Mouse (Mus musculus): ENCODE measurements around the gene Aldh8a1. TPM values are rescaled to one million over a fixed set of nuclear protein-coding genes. Genes with fewer than 3 reads are reported as not detected.
A peak's percentile ranks its signal among the peaks of the same experiment; 100 is the strongest.

Gene Aldh8a1
- 0.16 and 0.80 TPM in 2 replicates for polyA plus RNA-seq (2012; rRNA removed)

- no peaks in the 10 kb centered on the region for H3K27me3 ChIP-seq (ENCODE audit: control insufficient read depth, insufficient read depth, low read length)
- TF ChIP-seq POLR2A (IDR thresholded peaks at IDR 0.05; ENCODE audit: control insufficient read depth, extremely low read depth, insufficient read depth, low read length, poor library complexity) = no peak
- H3K4me3 ChIP-seq (ENCODE audit: control insufficient read depth, insufficient read depth, low read length) = no peak within 1 kb of the TSS
- no peaks in the 10 kb centered on the region for H3K4me1 ChIP-seq (replicated peaks; ENCODE audit: control insufficient read depth, insufficient read depth, low read length)
- H3K36me3 ChIP-seq (ENCODE audit: control insufficient read depth, insufficient read depth, low read length) = no peaks in the 10 kb centered on the region
- 93% methylated on average over 13 of the region's 13 CpGs for WGBS
- no peak within 1 kb of the TSS for H3K27ac ChIP-seq (ENCODE audit: control insufficient read depth, insufficient read depth, low read length)
- DNase-seq = no peak
Observed at GRCm38 (mm10) chr10:21376682-21377473, at the start of gene Aldh8a1. Gene Aldh8a1 (plus strand): TSS chr10:21377291.

- Histone ChIP-seq H3K36me3 (ENCODE audit: control insufficient read depth, insufficient read depth, low read length) (peaks cover 13% of the 10 kb centered on the region; the same call in 1 of the 2 replicates), H3K4me1 (replicated peaks; ENCODE audit: control insufficient read depth, insufficient read depth, low read length) (no peaks in the 10 kb centered on the region; the same call in 1 of the 2 replicates), H3K27me3 (ENCODE audit: control insufficient read depth, insufficient read depth, low read length) (no peaks in the 10 kb centered on the region), H3K4me3 (ENCODE audit: control insufficient read depth, insufficient read depth, low read length) (no peak overlapping the region), H3K27ac (ENCODE audit: control insufficient read depth, insufficient read depth, low read length) (no peak overlapping the region)
- no peak for DNase-seq
- TF ChIP-seq POLR2A (IDR thresholded peaks at IDR 0.05; ENCODE audit: control insufficient read depth, extremely low read depth, insufficient read depth, low read length, poor library complexity) = no peak
- TF ChIP-seq CTCF (IDR thresholded peaks at IDR 0.05; ENCODE audit: borderline replicate concordance, control insufficient read depth, extremely low read depth, insufficient read depth, low read length, poor library complexity) = no peak
- 46% methylated on average over 7 of the region's 7 CpGs for WGBS
Observed at GRCm38 (mm10) chr10:21327605-21328135, 49.4 kb upstream of the Aldh8a1 start.

GRCm38 (mm10) chr10:21334349-21335105 is 42.6 kb upstream of the Aldh8a1 start:
- TF ChIP-seq POLR2A (IDR thresholded peaks at IDR 0.05; ENCODE audit: control insufficient read depth, extremely low read depth, insufficient read depth, low read length, poor library complexity) (no peak), CTCF (IDR thresholded peaks at IDR 0.05; ENCODE audit: borderline replicate concordance, control insufficient read depth, extremely low read depth, insufficient read depth, low read length, poor library complexity) (no peak)
- no peak overlapping the region for H3K4me3 ChIP-seq (ENCODE audit: control insufficient read depth, insufficient read depth, low read length)
- H3K4me1 ChIP-seq (replicated peaks; ENCODE audit: control insufficient read depth, insufficient read depth, low read length) = peaks cover 9% of the 10 kb centered on the region
- peaks cover 34% of the 10 kb centered on the region for H3K36me3 ChIP-seq (ENCODE audit: control insufficient read depth, insufficient read depth, low read length)
- no peaks in the 10 kb centered on the region for H3K27me3 ChIP-seq (ENCODE audit: control insufficient read depth, insufficient read depth, low read length)
- no peak for DNase-seq
- no peak overlapping the region for H3K27ac ChIP-seq (ENCODE audit: control insufficient read depth, insufficient read depth, low read length)
- WGBS = 56% methylated on average over 7 of the region's 7 CpGs

- no peak overlapping the region for H3K27ac ChIP-seq (ENCODE audit: control insufficient read depth, insufficient read depth, low read length)
- 89% methylated on average over 5 of the region's 5 CpGs for WGBS
Observed at GRCm38 (mm10) chr10:21335534-21335933, 41.6 kb upstream of the Aldh8a1 start.

GRCm38 (mm10) chr10:21337191-21337590 is 39.9 kb upstream of the Aldh8a1 start:
- Histone ChIP-seq H3K27me3 (ENCODE audit: control insufficient read depth, insufficient read depth, low read length) (no peaks in the 10 kb centered on the region), H3K4me1 (replicated peaks; ENCODE audit: control insufficient read depth, insufficient read depth, low read length) (peaks cover 9% of the 10 kb centered on the region), H3K4me3 (ENCODE audit: control insufficient read depth, insufficient read depth, low read length) (no peak overlapping the region), H3K27ac (ENCODE audit: control insufficient read depth, insufficient read depth, low read length) (no peak overlapping the region), H3K36me3 (ENCODE audit: control insufficient read depth, insufficient read depth, low read length) (peaks cover 34% of the 10 kb centered on the region)
- WGBS = 83% methylated on average over 2 of the region's 2 CpGs
- DNase-seq = peak; percentile 66
- TF ChIP-seq CTCF (IDR thresholded peaks at IDR 0.05; ENCODE audit: borderline replicate concordance, control insufficient read depth, extremely low read depth, insufficient read depth, low read length, poor library complexity) (no peak), POLR2A (IDR thresholded peaks at IDR 0.05; ENCODE audit: control insufficient read depth, extremely low read depth, insufficient read depth, low read length, poor library complexity) (no peak)

More at GRCm38 (mm10) chr10:21335534-21335933, 41.6 kb upstream of the Aldh8a1 start:
- DNase-seq = no peak
- H3K4me3 ChIP-seq (ENCODE audit: control insufficient read depth, insufficient read depth, low read length) = no peak overlapping the region
- H3K36me3 ChIP-seq (ENCODE audit: control insufficient read depth, insufficient read depth, low read length) = peaks cover 31% of the 10 kb centered on the region
- TF ChIP-seq CTCF (IDR thresholded peaks at IDR 0.05; ENCODE audit: borderline replicate concordance, control insufficient read depth, extremely low read depth, insufficient read depth, low read length, poor library complexity) = no peak
- no peak for TF ChIP-seq POLR2A (IDR thresholded peaks at IDR 0.05; ENCODE audit: control insufficient read depth, extremely low read depth, insufficient read depth, low read length, poor library complexity)
- H3K27me3 ChIP-seq (ENCODE audit: control insufficient read depth, insufficient read depth, low read length) = no peaks in the 10 kb centered on the region
- H3K4me1 ChIP-seq (replicated peaks; ENCODE audit: control insufficient read depth, insufficient read depth, low read length) = peaks cover 9% of the 10 kb centered on the region

GRCm38 (mm10) chr10:21341706-21342105 is 35.4 kb upstream of the Aldh8a1 start:
- peaks cover 64% of the 10 kb centered on the region for H3K36me3 ChIP-seq (ENCODE audit: control insufficient read depth, insufficient read depth, low read length)
- no peaks in the 10 kb centered on the region for H3K4me1 ChIP-seq (replicated peaks; ENCODE audit: control insufficient read depth, insufficient read depth, low read length)
- DNase-seq = no peak
- H3K27ac ChIP-seq (ENCODE audit: control insufficient read depth, insufficient read depth, low read length) = no peak overlapping the region
- no peaks in the 10 kb centered on the region for H3K27me3 ChIP-seq (ENCODE audit: control insufficient read depth, insufficient read depth, low read length)
- no peak overlapping the region for H3K4me3 ChIP-seq (ENCODE audit: control insufficient read depth, insufficient read depth, low read length)
- no peak for TF ChIP-seq CTCF (IDR thresholded peaks at IDR 0.05; ENCODE audit: borderline replicate concordance, control insufficient read depth, extremely low read depth, insufficient read depth, low read length, poor library complexity)
- 97% methylated on average over 14 of the region's 14 CpGs for WGBS
